Mouse (Mus musculus): ENCODE measurements around the gene Zfp879. TPM values are rescaled to one million over a fixed set of nuclear protein-coding genes. Genes with fewer than 3 reads are reported as not detected.

Zfp879 gene
- polyA plus RNA-seq, 1 experiment from 2014 or later, result 0.63 TPM

DNA sequence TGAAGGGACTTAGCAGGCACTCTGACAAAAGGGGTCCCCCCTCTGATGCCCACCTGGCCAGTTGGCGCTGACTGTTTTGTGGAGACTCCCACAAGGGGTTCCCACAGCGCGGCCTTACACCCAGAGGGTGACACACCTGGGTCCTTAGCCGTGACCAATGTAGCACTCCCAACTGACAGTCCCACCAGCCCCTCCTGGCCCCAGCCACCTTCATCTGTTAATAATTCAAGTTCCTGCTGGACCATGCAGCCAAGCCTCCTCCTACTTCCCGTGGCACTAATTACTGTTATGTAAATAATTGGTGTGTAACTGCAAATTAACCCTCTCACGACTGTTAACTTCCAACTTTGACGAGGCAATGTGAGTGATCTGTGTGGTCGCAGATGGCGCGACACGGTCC, 43.7 kb downstream of the Zfp879 start:
- H3K4me2 ChIP-seq (ENCODE audit: low read depth, low read length), result no peak overlapping the region
- no peak overlapping the region for H3K27ac ChIP-seq (ENCODE audit: low read length)
- no peak overlapping the region for H3K4me3 ChIP-seq (ENCODE audit: low read length)
- no peaks in the 10 kb centered on the region for H3K4me1 ChIP-seq (replicated peaks; ENCODE audit: control insufficient read depth, insufficient read depth, low read length)
- WGBS, result 71% methylated on average over 11 of the region's 11 CpGs
- no peak for ATAC-seq (ENCODE audit: low read depth)
- no peaks in the 10 kb centered on the region for H3K9me3 ChIP-seq (ENCODE audit: control insufficient read depth, low read length)
- no peak overlapping the region for H3K9ac ChIP-seq (ENCODE audit: low read length)
- H3K36me3 ChIP-seq (ENCODE audit: control insufficient read depth, insufficient read depth, low read length), result no peaks in the 10 kb centered on the region
- H3K27me3 ChIP-seq (ENCODE audit: control insufficient read depth, insufficient read depth, low read depth, low read length), result no peaks in the 10 kb centered on the region

Other genes with a start within 250 kb of the Zfp879 start
- gene Adamts2, start 239.5 kb downstream of the Zfp879 start, polyA plus RNA-seq (2015; fragmentation: Nextera tagmentation; extraction: Ambion mirVana), result 14.0 and 16.3 TPM in 2 replicates
- 19.3 and 24.7 TPM in 2 replicates for gene Zfp354c, start 13.8 kb downstream of the Zfp879 start, polyA plus RNA-seq (2015; fragmentation: Nextera tagmentation; extraction: Ambion mirVana)
- not detected in 2 replicates for gene Grm6, start 9.1 kb upstream of the Zfp879 start, polyA plus RNA-seq (2015; fragmentation: Nextera tagmentation; extraction: Ambion mirVana)
- gene Zfp454, start 46.1 kb upstream of the Zfp879 start, polyA plus RNA-seq (2015; fragmentation: Nextera tagmentation; extraction: Ambion mirVana), result 7.3 and 8.3 TPM in 2 replicates
- 11.1 and 11.4 TPM in 2 replicates for gene Zfp2, start 74.6 kb upstream of the Zfp879 start, polyA plus RNA-seq (2015; fragmentation: Nextera tagmentation; extraction: Ambion mirVana)
- 1.9 and 2.0 TPM in 2 replicates for gene Zfp354b, start 90.1 kb upstream of the Zfp879 start, polyA plus RNA-seq (2015; fragmentation: Nextera tagmentation; extraction: Ambion mirVana)
- gene 4933414I15Rik, start 102.2 kb upstream of the Zfp879 start, polyA plus RNA-seq (2015; fragmentation: Nextera tagmentation; extraction: Ambion mirVana), result not detected in 2 replicates
- gene Prop1, start 112.2 kb upstream of the Zfp879 start, polyA plus RNA-seq (2015; fragmentation: Nextera tagmentation; extraction: Ambion mirVana), result not detected in 2 replicates
- not detected in 2 replicates for gene Olfr1378, start 125.0 kb upstream of the Zfp879 start, polyA plus RNA-seq (2015; fragmentation: Nextera tagmentation; extraction: Ambion mirVana)
- gene Olfr1377, start 140.4 kb upstream of the Zfp879 start, polyA plus RNA-seq (2015; fragmentation: Nextera tagmentation; extraction: Ambion mirVana), result not detected in 2 replicates
- gene Olfr51, start 162.0 kb upstream of the Zfp879 start, polyA plus RNA-seq (2015; fragmentation: Nextera tagmentation; extraction: Ambion mirVana), result not detected in 2 replicates
- not detected in 2 replicates for gene Olfr54, start 172.7 kb upstream of the Zfp879 start, polyA plus RNA-seq (2015; fragmentation: Nextera tagmentation; extraction: Ambion mirVana)
- gene Olfr1375, start 206.6 kb upstream of the Zfp879 start, polyA plus RNA-seq (2015; fragmentation: Nextera tagmentation; extraction: Ambion mirVana), result not detected in 2 replicates
- 8.7 and 9.5 TPM in 2 replicates for gene Zfp354a, start 217.7 kb upstream of the Zfp879 start, polyA plus RNA-seq (2015; fragmentation: Nextera tagmentation; extraction: Ambion mirVana)